Mouse (Mus musculus) heart, postnatal 36 days (tissue): ENCODE measurements around the gene Nek10. TPM values are rescaled to one million over a fixed set of nuclear protein-coding genes. Genes with fewer than 3 reads are reported as not detected.
A peak's percentile ranks its signal among the peaks of the same experiment; 100 is the strongest.

Experiments used
- DNase-seq, 2 experiments: peaks; one replicate each; pipeline ENCODE4 v3.0.0; 2021 to 2022
- intact Hi-C: fragments of 180-260 bp; cut with DNase I; formaldehyde crosslinking; loops from one replicate; pipeline ENCODE4 v1.15.1; 2025
- total RNA-seq, 2 experiments: library from RNA; stranded (reverse); gene quantifications; 2 replicates each; pipeline ENCODE4 v1.2.3; 2021

Nek10 gene
- total RNA-seq, 2 experiments from 2014 or later, result 0.08 to 0.35 TPM

- DNase-seq, result no peak
- intact Hi-C loops, result loop anchor here (10.0 kb wide), 1 partner anchor 1516 kb away; no protein-coding TSS in a partner anchor
Measured at GRCm38 (mm10) chr14:14869239-14869638, 66.0 kb downstream of the Nek10 start.

GRCm38 (mm10) chr14:14870059-14870458 lies 66.8 kb downstream of the Nek10 start:
- intact Hi-C loops, result no loop called here
- DNase-seq, result no peak

GRCm38 (mm10) chr14:14870463-14870862 lies 67.2 kb downstream of the Nek10 start:
- DNase-seq, result no peak
- intact Hi-C loops, result no loop called here

GRCm38 (mm10) chr14:14871121-14871520 lies 67.9 kb downstream of the Nek10 start:
- no peak for DNase-seq
- intact Hi-C loops, result no loop called here

- no peak for DNase-seq
- intact Hi-C loops, result no loop called here
Measured at GRCm38 (mm10) chr14:14871700-14872099, 68.5 kb downstream of the Nek10 start.

GRCm38 (mm10) chr14:14893932-14894652 lies 90.9 kb downstream of the Nek10 start:
- no peak for DNase-seq

GRCm38 (mm10) chr14:14894776-14895175 lies 91.6 kb downstream of the Nek10 start:
- no peak for DNase-seq
- intact Hi-C loops, result no loop called here

More at GRCm38 (mm10) chr14:14893932-14894652, 90.9 kb downstream of the Nek10 start:
- intact Hi-C loops, result no loop called here

GRCm38 (mm10) chr14:14895363-14895762 lies 92.1 kb downstream of the Nek10 start:
- DNase-seq, result no peak
- intact Hi-C loops, result no loop called here

- no peak for DNase-seq
- intact Hi-C loops, result no loop called here
Measured at GRCm38 (mm10) chr14:14896399-14897136, 93.4 kb downstream of the Nek10 start.

GRCm38 (mm10) chr14:14904750-14905529 lies 101.7 kb downstream of the Nek10 start:
- intact Hi-C loops, result loop anchor here (1.0 to 2.0 kb wide), 2 partner anchors 42 to 422 kb away; no protein-coding TSS in a partner anchor
- peak; percentile 66 to 68 for DNase-seq

GRCm38 (mm10) chr14:14905530-14905852 lies 102.3 kb downstream of the Nek10 start:
- DNase-seq, result no peak
- intact Hi-C loops, result loop anchor here (1.0 to 2.0 kb wide), 2 partner anchors 42 to 423 kb away; no protein-coding TSS in a partner anchor

- DNase-seq, result no peak
- intact Hi-C loops, result no loop called here
Measured at GRCm38 (mm10) chr14:14925615-14926014, 122.4 kb downstream of the Nek10 start.

- DNase-seq, result no peak
- intact Hi-C loops, result no loop called here
Measured at GRCm38 (mm10) chr14:14927559-14927958, 124.3 kb downstream of the Nek10 start.

GRCm38 (mm10) chr14:14934977-14935376 lies 131.8 kb downstream of the Nek10 start:
- DNase-seq, result no peak
- intact Hi-C loops, result no loop called here

GRCm38 (mm10) chr14:14945930-14946329 lies 142.7 kb downstream of the Nek10 start:
- no peak for DNase-seq
- intact Hi-C loops, result no loop called here

- no peak for DNase-seq
- intact Hi-C loops, result no loop called here
Measured at GRCm38 (mm10) chr14:14949023-14949422, 145.8 kb downstream of the Nek10 start.

- intact Hi-C loops, result no loop called here
Measured at GRCm38 (mm10) chr14:14951808-14952207, 148.6 kb downstream of the Nek10 start.

GRCm38 (mm10) chr14:14959780-14960440 lies 156.7 kb downstream of the Nek10 start:
- DNase-seq, result no peak
- intact Hi-C loops, result no loop called here

More at GRCm38 (mm10) chr14:14951808-14952207, 148.6 kb downstream of the Nek10 start:
- DNase-seq, result no peak

- no peak for DNase-seq
- intact Hi-C loops, result no loop called here
Measured at GRCm38 (mm10) chr14:14960441-14960988, 157.3 kb downstream of the Nek10 start.

- intact Hi-C loops, result no loop called here
- DNase-seq, result no peak
Measured at GRCm38 (mm10) chr14:14970633-14971032, 167.4 kb downstream of the Nek10 start.
